Mouse (Mus musculus): ENCODE data around the gene Nfkbie. TPM values are rescaled to one million over a fixed set of nuclear protein-coding genes. Genes with fewer than 3 reads are reported as not detected.
A peak's percentile ranks its signal among the peaks of the same experiment; 100 is the strongest.

Gene Nfkbie
- polyA plus RNA-seq, 2 experiments: 3.6 to 4.0 TPM

DNA sequence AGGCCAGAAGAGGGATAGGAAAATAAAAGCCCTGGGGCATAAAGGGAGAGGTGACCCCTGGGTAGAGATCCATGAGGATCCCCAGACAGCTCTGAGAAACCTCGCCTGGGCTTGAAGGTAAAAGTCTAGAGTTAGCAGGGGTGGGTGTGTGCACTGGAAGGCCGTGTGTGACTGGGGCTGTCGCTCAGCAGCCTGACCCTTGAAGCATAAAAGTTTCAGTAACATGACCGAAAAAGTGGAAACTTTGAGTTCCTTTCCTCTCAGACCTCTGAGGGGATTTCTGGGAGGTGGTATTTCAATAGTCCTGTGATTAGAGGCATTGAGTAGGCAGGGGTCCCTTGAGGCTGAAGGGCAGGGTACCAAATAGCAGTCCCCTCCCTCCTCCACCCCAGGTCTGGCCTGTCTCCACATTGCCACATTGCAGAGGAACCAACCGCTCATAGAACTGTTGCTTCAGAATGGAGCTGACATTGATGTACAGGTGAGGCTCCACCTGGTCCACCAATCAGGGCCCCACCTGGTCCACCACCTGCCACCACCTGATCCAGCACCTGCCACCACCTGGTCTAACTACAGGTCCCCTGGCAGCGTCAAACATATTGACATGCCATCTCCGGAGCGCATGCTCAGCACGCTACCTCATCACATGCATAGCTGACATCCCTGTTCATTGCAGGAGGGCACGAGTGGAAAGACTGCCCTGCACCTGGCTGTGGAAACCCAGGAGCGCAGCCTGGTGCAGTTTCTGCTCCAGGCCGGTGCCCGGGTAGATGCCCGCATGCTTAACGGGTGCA, 4.4 kb downstream of the Nfkbie start:
- 82% methylated on average over 15 of the region's 15 CpGs for WGBS
- peaks cover 15% of the 10 kb centered on the region for H3K4me1 ChIP-seq (ENCODE audit: control insufficient read depth, insufficient read depth, low read length)
- H3K4me2 ChIP-seq (replicated peaks; ENCODE audit: low read depth, low read length, severe bottlenecking): no peak overlapping the region
- H3K27me3 ChIP-seq (ENCODE audit: control insufficient read depth, insufficient read depth, low read length): no peaks in the 10 kb centered on the region
- DNase-seq (ENCODE audit: low spot score): no peak
- no peak for ATAC-seq (ENCODE audit: low FRiP score, low read depth)
- no peak overlapping the region for H3K4me3 ChIP-seq (replicated peaks; ENCODE audit: low read length)
- H3K9me3 ChIP-seq (ENCODE audit: control insufficient read depth, low read length): no peaks in the 10 kb centered on the region
- H3K9ac ChIP-seq (ENCODE audit: low read depth, low read length, severe bottlenecking): no peak overlapping the region
- no peak for TF ChIP-seq POLR2A (IDR thresholded peaks at IDR 0.05; ENCODE audit: borderline replicate concordance, extremely low read depth, insufficient read depth, insufficient read length)
- no peak overlapping the region for H3K27ac ChIP-seq (replicated peaks; ENCODE audit: low read depth, low read length)
- no peaks in the 10 kb centered on the region for H3K36me3 ChIP-seq (ENCODE audit: control insufficient read depth, insufficient read depth, low read length)

GRCm38 (mm10) chr17:45563216-45563615, 7.7 kb downstream of the Nfkbie start:
- WGBS: 73% methylated on average over 12 of the region's 12 CpGs
- ATAC-seq (ENCODE audit: low FRiP score, low read depth) (no peak), DNase-seq (ENCODE audit: low spot score) (no peak)
- Histone ChIP-seq H3K4me2 (replicated peaks; ENCODE audit: low read depth, low read length, severe bottlenecking) (peak overlapping the region; percentile 89), H3K27ac (replicated peaks; ENCODE audit: low read depth, low read length) (no peak overlapping the region), H3K9ac (ENCODE audit: low read depth, low read length, severe bottlenecking) (no peak overlapping the region; the same call in 1 of the 2 replicates), H3K4me3 (replicated peaks; ENCODE audit: low read length) (peak overlapping the region; percentile 86; the same call in 1 of the 2 replicates), H3K36me3 (ENCODE audit: control insufficient read depth, insufficient read depth, low read length) (peaks cover 24% of the 10 kb centered on the region), H3K9me3 (ENCODE audit: control insufficient read depth, low read length) (no peaks in the 10 kb centered on the region), H3K4me1 (ENCODE audit: control insufficient read depth, insufficient read depth, low read length) (peaks cover 14% of the 10 kb centered on the region; the same call in 1 of the 2 replicates), H3K27me3 (ENCODE audit: control insufficient read depth, insufficient read depth, low read length) (no peaks in the 10 kb centered on the region)
- no peak for TF ChIP-seq POLR2A (IDR thresholded peaks at IDR 0.05; ENCODE audit: borderline replicate concordance, extremely low read depth, insufficient read depth, insufficient read length)

GRCm38 (mm10) chr17:45563655-45564530, 8.4 kb downstream of the Nfkbie start, which contains the start of gene Slc35b2:
Slc35b2 (plus strand) TSS chr17:45563874.
- Histone ChIP-seq H3K9ac (ENCODE audit: low read depth, low read length, severe bottlenecking) (peak within 1 kb of the TSS; percentile 86), H3K36me3 (ENCODE audit: control insufficient read depth, insufficient read depth, low read length) (peaks cover 30% of the 10 kb centered on the region), H3K4me1 (ENCODE audit: control insufficient read depth, insufficient read depth, low read length) (peaks cover 14% of the 10 kb centered on the region; the same call in 1 of the 2 replicates), H3K27me3 (ENCODE audit: control insufficient read depth, insufficient read depth, low read length) (no peaks in the 10 kb centered on the region), H3K9me3 (ENCODE audit: control insufficient read depth, low read length) (no peaks in the 10 kb centered on the region), H3K4me2 (replicated peaks; ENCODE audit: low read depth, low read length, severe bottlenecking) (peak within 1 kb of the TSS; percentile 89), H3K4me3 (replicated peaks; ENCODE audit: low read length) (peak within 1 kb of the TSS; percentile 86), H3K27ac (replicated peaks; ENCODE audit: low read depth, low read length) (peak within 1 kb of the TSS; percentile 78)
- TF ChIP-seq POLR2A (IDR thresholded peaks at IDR 0.05; ENCODE audit: borderline replicate concordance, extremely low read depth, insufficient read depth, insufficient read length): 0 out of 2 replicates have a peak, but pooled peaks have one; percentile 24
- WGBS: 2% methylated on average over 37 of the region's 61 CpGs
- peak; percentile 82 for ATAC-seq (ENCODE audit: low FRiP score, low read depth)
- peak; percentile 92 for DNase-seq (ENCODE audit: low spot score)

- no peaks in the 10 kb centered on the region for H3K27me3 ChIP-seq (ENCODE audit: control insufficient read depth, insufficient read depth, low read length)
- peak overlapping the region; percentile 89 for H3K4me2 ChIP-seq (replicated peaks; ENCODE audit: low read depth, low read length, severe bottlenecking)
- DNase-seq (ENCODE audit: low spot score) (no peak), ATAC-seq (ENCODE audit: low FRiP score, low read depth) (no peak)
- peak overlapping the region; percentile 86 for H3K4me3 ChIP-seq (replicated peaks; ENCODE audit: low read length)
- peaks cover 37% of the 10 kb centered on the region for H3K36me3 ChIP-seq (ENCODE audit: control insufficient read depth, insufficient read depth, low read length)
- TF ChIP-seq POLR2A (IDR thresholded peaks at IDR 0.05; ENCODE audit: borderline replicate concordance, extremely low read depth, insufficient read depth, insufficient read length): no peak
- peak overlapping the region; percentile 86 for H3K9ac ChIP-seq (ENCODE audit: low read depth, low read length, severe bottlenecking)
- peaks cover 14% of the 10 kb centered on the region; the same call in 1 of the 2 replicates for H3K4me1 ChIP-seq (ENCODE audit: control insufficient read depth, insufficient read depth, low read length)
- no peaks in the 10 kb centered on the region for H3K9me3 ChIP-seq (ENCODE audit: control insufficient read depth, low read length)
- H3K27ac ChIP-seq (replicated peaks; ENCODE audit: low read depth, low read length): peak overlapping the region; percentile 78
- 11% methylated on average over 18 of the region's 18 CpGs for WGBS
Observed at GRCm38 (mm10) chr17:45564531-45565084, 9.1 kb downstream of the Nfkbie start.

DNA sequence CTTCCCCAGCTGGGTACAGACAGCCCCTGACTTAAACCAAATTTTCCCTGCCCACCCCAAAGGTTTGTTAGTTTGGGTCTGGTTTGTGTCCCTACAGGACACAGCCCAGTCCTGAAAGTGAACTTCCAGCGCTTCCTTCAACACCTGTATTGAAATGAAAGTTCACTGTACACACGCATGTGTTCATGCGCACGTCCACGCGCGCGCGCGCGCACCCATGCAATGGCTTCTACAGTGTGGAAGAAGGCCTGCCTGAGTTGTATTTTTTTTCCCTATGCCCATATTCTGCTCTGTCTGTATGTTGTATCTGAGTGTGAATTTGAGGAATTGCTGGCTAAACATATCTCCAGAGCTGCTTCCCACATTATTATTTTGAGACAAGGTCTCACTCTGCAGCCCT, 9.6 kb downstream of the Nfkbie start:
- H3K27ac ChIP-seq (replicated peaks; ENCODE audit: low read depth, low read length): no peak overlapping the region
- 91% methylated on average over 11 of the region's 11 CpGs for WGBS

More for the DNA sequence above, 9.6 kb downstream of the Nfkbie start:
- H3K27me3 ChIP-seq (ENCODE audit: control insufficient read depth, insufficient read depth, low read length): no peaks in the 10 kb centered on the region
- no peak for ATAC-seq (ENCODE audit: low FRiP score, low read depth)
- H3K4me2 ChIP-seq (replicated peaks; ENCODE audit: low read depth, low read length, severe bottlenecking): peak overlapping the region; percentile 89
- no peaks in the 10 kb centered on the region for H3K9me3 ChIP-seq (ENCODE audit: control insufficient read depth, low read length)
- TF ChIP-seq POLR2A (IDR thresholded peaks at IDR 0.05; ENCODE audit: borderline replicate concordance, extremely low read depth, insufficient read depth, insufficient read length): no peak
- peaks cover 42% of the 10 kb centered on the region for H3K36me3 ChIP-seq (ENCODE audit: control insufficient read depth, insufficient read depth, low read length)
- no peak for DNase-seq (ENCODE audit: low spot score)
- peak overlapping the region; percentile 86 for H3K4me3 ChIP-seq (replicated peaks; ENCODE audit: low read length)
- H3K9ac ChIP-seq (ENCODE audit: low read depth, low read length, severe bottlenecking): peak overlapping the region; percentile 86; the same call in 1 of the 2 replicates
- H3K4me1 ChIP-seq (ENCODE audit: control insufficient read depth, insufficient read depth, low read length): peaks cover 14% of the 10 kb centered on the region; the same call in 1 of the 2 replicates

Data from limb, embryonic 14.5 days (tissue).